Mouse (Mus musculus): ENCODE measurements around the gene Ankrd34a.
A peak's percentile ranks its signal among the peaks of the same experiment; 100 is the strongest.

The Ankrd34a gene

GRCm38 (mm10) chr3:96555041-96555596 lies 41.3 kb upstream of the Ankrd34a start:
- no peaks in the 10 kb centered on the region for H3K9me3 ChIP-seq (ENCODE audit: low read length)
- TF ChIP-seq POU5F1 (IDR thresholded peaks at IDR 0.05; ENCODE audit: borderline replicate concordance, low read length) (no peak), NANOG (IDR thresholded peaks at IDR 0.05; ENCODE audit: borderline replicate concordance, low read length) (no peak), CTCF (conservative IDR thresholded peaks at IDR 0.05; ENCODE audit: low read length) (no peak)
- H3K36me3 ChIP-seq (ENCODE audit: insufficient read depth, low read length) = peaks cover 16% of the 10 kb centered on the region
- H3K4me1 ChIP-seq (replicated peaks; ENCODE audit: low read depth, low read length) = peaks cover 73% of the 10 kb centered on the region
- peak overlapping the region; percentile 18 for H3K4me3 ChIP-seq (replicated peaks; ENCODE audit: low read length)
- H3K27me3 ChIP-seq (ENCODE audit: insufficient read depth, low read length) = no peaks in the 10 kb centered on the region

GRCm38 (mm10) chr3:96555999-96556614 lies 40.3 kb upstream of the Ankrd34a start:
- no peaks in the 10 kb centered on the region for H3K9me3 ChIP-seq (ENCODE audit: low read length)
- TF ChIP-seq CTCF (conservative IDR thresholded peaks at IDR 0.05; ENCODE audit: low read length) (no peak), POU5F1 (IDR thresholded peaks at IDR 0.05; ENCODE audit: borderline replicate concordance, low read length) (no peak), NANOG (IDR thresholded peaks at IDR 0.05; ENCODE audit: borderline replicate concordance, low read length) (no peak)

GRCm38 (mm10) chr3:96556651-96557635 lies 39.5 kb upstream of the Ankrd34a start:
- peaks cover 34% of the 10 kb centered on the region for H3K36me3 ChIP-seq (ENCODE audit: insufficient read depth, low read length)
- H3K27me3 ChIP-seq (ENCODE audit: insufficient read depth, low read length) = no peaks in the 10 kb centered on the region
- H3K4me3 ChIP-seq (replicated peaks; ENCODE audit: low read length) = peak overlapping the region; percentile 93
- TF ChIP-seq POU5F1 (IDR thresholded peaks at IDR 0.05; ENCODE audit: borderline replicate concordance, low read length) (no peak), NANOG (IDR thresholded peaks at IDR 0.05; ENCODE audit: borderline replicate concordance, low read length) (no peak), CTCF (conservative IDR thresholded peaks at IDR 0.05; ENCODE audit: low read length) (no peak)
- H3K4me1 ChIP-seq (replicated peaks; ENCODE audit: low read depth, low read length) = peaks cover 71% of the 10 kb centered on the region
- no peaks in the 10 kb centered on the region for H3K9me3 ChIP-seq (ENCODE audit: low read length)

More at GRCm38 (mm10) chr3:96555999-96556614, 40.3 kb upstream of the Ankrd34a start:
- Histone ChIP-seq H3K4me1 (replicated peaks; ENCODE audit: low read depth, low read length) (peaks cover 73% of the 10 kb centered on the region), H3K36me3 (ENCODE audit: insufficient read depth, low read length) (peaks cover 26% of the 10 kb centered on the region), H3K27me3 (ENCODE audit: insufficient read depth, low read length) (no peaks in the 10 kb centered on the region), H3K4me3 (replicated peaks; ENCODE audit: low read length) (peak overlapping the region; percentile 18)

- H3K27me3 ChIP-seq (ENCODE audit: insufficient read depth, low read length) = no peaks in the 10 kb centered on the region
- peaks cover 74% of the 10 kb centered on the region for H3K4me1 ChIP-seq (replicated peaks; ENCODE audit: low read depth, low read length)
- TF ChIP-seq POU5F1 (IDR thresholded peaks at IDR 0.05; ENCODE audit: borderline replicate concordance, low read length) = no peak
- no peak for TF ChIP-seq CTCF (conservative IDR thresholded peaks at IDR 0.05; ENCODE audit: low read length)
- TF ChIP-seq NANOG (IDR thresholded peaks at IDR 0.05; ENCODE audit: borderline replicate concordance, low read length) = no peak
- H3K9me3 ChIP-seq (ENCODE audit: low read length) = no peaks in the 10 kb centered on the region
- H3K4me3 ChIP-seq (replicated peaks; ENCODE audit: low read length) = peak within 1 kb of the TSS; percentile 93
- peaks cover 35% of the 10 kb centered on the region for H3K36me3 ChIP-seq (ENCODE audit: insufficient read depth, low read length)
Observed at GRCm38 (mm10) chr3:96557694-96558093, 38.7 kb upstream of the Ankrd34a start, which contains the start of gene Txnip. TSS of gene Txnip (plus strand) at chr3:96557957.

GRCm38 (mm10) chr3:96558159-96558558 lies 38.3 kb upstream of the Ankrd34a start:
- peak overlapping the region; percentile 93 for H3K4me3 ChIP-seq (replicated peaks; ENCODE audit: low read length)
- no peaks in the 10 kb centered on the region for H3K27me3 ChIP-seq (ENCODE audit: insufficient read depth, low read length)
- TF ChIP-seq CTCF (conservative IDR thresholded peaks at IDR 0.05; ENCODE audit: low read length) (no peak), POU5F1 (IDR thresholded peaks at IDR 0.05; ENCODE audit: borderline replicate concordance, low read length) (no peak), NANOG (IDR thresholded peaks at IDR 0.05; ENCODE audit: borderline replicate concordance, low read length) (no peak)
- peaks cover 35% of the 10 kb centered on the region for H3K36me3 ChIP-seq (ENCODE audit: insufficient read depth, low read length)
- H3K4me1 ChIP-seq (replicated peaks; ENCODE audit: low read depth, low read length) = peaks cover 75% of the 10 kb centered on the region
- no peaks in the 10 kb centered on the region for H3K9me3 ChIP-seq (ENCODE audit: low read length)

- Histone ChIP-seq H3K4me1 (replicated peaks; ENCODE audit: low read depth, low read length) (peaks cover 75% of the 10 kb centered on the region), H3K9me3 (ENCODE audit: low read length) (no peaks in the 10 kb centered on the region), H3K4me3 (replicated peaks; ENCODE audit: low read length) (peak overlapping the region; percentile 93), H3K36me3 (ENCODE audit: insufficient read depth, low read length) (peaks cover 35% of the 10 kb centered on the region), H3K27me3 (ENCODE audit: insufficient read depth, low read length) (no peaks in the 10 kb centered on the region)
- TF ChIP-seq CTCF (conservative IDR thresholded peaks at IDR 0.05; ENCODE audit: low read length) = no peak
- TF ChIP-seq POU5F1 (IDR thresholded peaks at IDR 0.05; ENCODE audit: borderline replicate concordance, low read length) = no peak
- no peak for TF ChIP-seq NANOG (IDR thresholded peaks at IDR 0.05; ENCODE audit: borderline replicate concordance, low read length)
Observed at GRCm38 (mm10) chr3:96558668-96559196, 37.7 kb upstream of the Ankrd34a start.

GRCm38 (mm10) chr3:96559398-96559910 lies 37.0 kb upstream of the Ankrd34a start:
- Histone ChIP-seq H3K9me3 (ENCODE audit: low read length) (no peaks in the 10 kb centered on the region), H3K4me1 (replicated peaks; ENCODE audit: low read depth, low read length) (peaks cover 75% of the 10 kb centered on the region), H3K4me3 (replicated peaks; ENCODE audit: low read length) (peak overlapping the region; percentile 93), H3K36me3 (ENCODE audit: insufficient read depth, low read length) (peaks cover 35% of the 10 kb centered on the region), H3K27me3 (ENCODE audit: insufficient read depth, low read length) (no peaks in the 10 kb centered on the region)
- TF ChIP-seq POU5F1 (IDR thresholded peaks at IDR 0.05; ENCODE audit: borderline replicate concordance, low read length) (no peak), NANOG (IDR thresholded peaks at IDR 0.05; ENCODE audit: borderline replicate concordance, low read length) (no peak), CTCF (conservative IDR thresholded peaks at IDR 0.05; ENCODE audit: low read length) (no peak)

Data from E14TG2a.4 (cell line).